Mouse (Mus musculus) thymus, adult 2 months (tissue): ENCODE data around the gene Ovol2. TPM values are rescaled to one million over a fixed set of nuclear protein-coding genes. Genes with fewer than 3 reads are reported as not detected.

Experiments
- DNase-seq: peaks from one replicate; pipeline ENCODE4 v3.0.0; 2021
- H3K27ac ChIP-seq: fragments of 200-500 bp; 2 replicates; pipeline ENCODE4 v1.5.1; 2012; ENCODE audit warnings: low read length, control low read depth; ENCODE audit not compliant: control insufficient read depth, insufficient read depth
- H3K27me3 ChIP-seq: fragments of 200-500 bp; 2 replicates; pipeline ENCODE4 v1.6.1; 2012; ENCODE audit warnings: mild to moderate bottlenecking, low read length, moderate library complexity, mixed read lengths; ENCODE audit not compliant: control insufficient read depth, insufficient read depth
- H3K36me3 ChIP-seq: fragments of 200-500 bp; 2 replicates; pipeline ENCODE4 v1.6.1; 2012; ENCODE audit warnings: mild to moderate bottlenecking, low read length, moderate library complexity; ENCODE audit not compliant: control insufficient read depth, insufficient read depth
- H3K4me1 ChIP-seq: fragments of 200-500 bp; replicated peaks from 2 replicates; pipeline ENCODE4 v1.6.1; 2012; ENCODE audit warnings: low read length; ENCODE audit not compliant: control insufficient read depth, insufficient read depth
- H3K4me3 ChIP-seq: fragments of 200-500 bp; 2 replicates; pipeline ENCODE4 v1.5.1; 2012; ENCODE audit warnings: mild to moderate bottlenecking, low read length, control low read depth, moderate library complexity; ENCODE audit not compliant: control insufficient read depth, insufficient read depth
- CTCF ChIP-seq: fragments of 200-500 bp; IDR thresholded peaks from 2 replicates; pipeline ENCODE4 v1.5.1; 2012; ENCODE audit warnings: mild to moderate bottlenecking, control low read depth, low read length, moderate library complexity, borderline replicate concordance; ENCODE audit not compliant: control insufficient read depth, poor library complexity, insufficient read depth; ENCODE audit errors: extremely low read depth
- POLR2A ChIP-seq: fragments of 200-500 bp; IDR thresholded peaks from 2 replicates; pipeline ENCODE4 v1.6.1; 2012; ENCODE audit warnings: mild to moderate bottlenecking, low read length, control low read depth, moderate library complexity; ENCODE audit not compliant: control insufficient read depth, poor library complexity, insufficient read depth; ENCODE audit errors: extremely low read depth
- WGBS: fragments of 180-500 bp; shearing (Covaris S2); methylation state at CpG from one replicate; pipeline ENCODE4 v1.1.7; 2018; 5-methylcytosine and 5-hydroxymethylcytosine counted together
- polyA plus RNA-seq: library from polyadenylated mRNA; depleted of rRNA; stranded (reverse); fragments of >200 nt; gene quantifications from 2 replicates; pipeline ENCODE4 v1.2.3, GENCODE M21; 2012

The Ovol2 gene
- polyA plus RNA-seq, 1 experiment = 0.93 TPM

GRCm38 (mm10) chr2:144337701-144338100 is 5.8 kb upstream of the Ovol2 start:
- TF ChIP-seq POLR2A (no peak), CTCF (no peak)
- no peak overlapping the region for H3K4me3 ChIP-seq
- no peaks in the 10 kb centered on the region for H3K36me3 ChIP-seq
- WGBS = 32% methylated on average over 8 of the region's 8 CpGs
- peaks cover 7% of the 10 kb centered on the region for H3K27me3 ChIP-seq
- no peak overlapping the region for H3K27ac ChIP-seq
- no peak for DNase-seq
- no peaks in the 10 kb centered on the region for H3K4me1 ChIP-seq

GRCm38 (mm10) chr2:144337230-144337629 is 5.3 kb upstream of the Ovol2 start:
- TF ChIP-seq POLR2A (no peak), CTCF (no peak)
- H3K4me3 ChIP-seq = no peak overlapping the region
- H3K27me3 ChIP-seq = peaks cover 7% of the 10 kb centered on the region
- H3K4me1 ChIP-seq = no peaks in the 10 kb centered on the region
- H3K27ac ChIP-seq = no peak overlapping the region
- WGBS = 20% methylated on average over 3 of the region's 3 CpGs
- no peak for DNase-seq
- no peaks in the 10 kb centered on the region for H3K36me3 ChIP-seq

- Histone ChIP-seq H3K27me3 (peaks cover 25% of the 10 kb centered on the region), H3K36me3 (no peaks in the 10 kb centered on the region), H3K4me3 (no peak overlapping the region), H3K27ac (no peak overlapping the region), H3K4me1 (0 out of 2 replicates have a peak, but pooled peaks cover 6% of the 10 kb centered on the region)
- TF ChIP-seq POLR2A (no peak), CTCF (no peak)
- no peak for DNase-seq
- 14% methylated on average over 28 of the region's 28 CpGs for WGBS
Observed at GRCm38 (mm10) chr2:144333138-144333842, 1.3 kb upstream of the Ovol2 start.

- 12% methylated on average over 9 of the region's 9 CpGs for WGBS
Observed at GRCm38 (mm10) chr2:144332486-144332885, 540 bp upstream of the Ovol2 start.

GRCm38 (mm10) chr2:144330960-144331371 is 980 bp downstream of the Ovol2 start:
- no peak overlapping the region for H3K27ac ChIP-seq
- H3K4me3 ChIP-seq = peak overlapping the region; percentile 15; the same call in 1 of the 2 replicates
- 0 out of 2 replicates have a peak, but pooled peaks cover 6% of the 10 kb centered on the region for H3K4me1 ChIP-seq
- H3K27me3 ChIP-seq = peaks cover 25% of the 10 kb centered on the region
- no peak for TF ChIP-seq POLR2A
- no peak for TF ChIP-seq CTCF
- H3K36me3 ChIP-seq = no peaks in the 10 kb centered on the region
- 1% methylated on average over 50 of the region's 50 CpGs for WGBS
- no peak for DNase-seq

More at GRCm38 (mm10) chr2:144332486-144332885, 540 bp upstream of the Ovol2 start:
- peaks cover 25% of the 10 kb centered on the region for H3K27me3 ChIP-seq
- H3K4me3 ChIP-seq = no peak overlapping the region
- H3K4me1 ChIP-seq = 0 out of 2 replicates have a peak, but pooled peaks cover 6% of the 10 kb centered on the region
- H3K27ac ChIP-seq = no peak overlapping the region
- DNase-seq = no peak
- no peak for TF ChIP-seq POLR2A
- no peak for TF ChIP-seq CTCF
- H3K36me3 ChIP-seq = no peaks in the 10 kb centered on the region

GRCm38 (mm10) chr2:144330352-144330959 is 1.5 kb downstream of the Ovol2 start:
- no peak for DNase-seq
- Histone ChIP-seq H3K4me1 (0 out of 2 replicates have a peak, but pooled peaks cover 6% of the 10 kb centered on the region), H3K4me3 (peak overlapping the region; percentile 15; the same call in 1 of the 2 replicates), H3K36me3 (no peaks in the 10 kb centered on the region), H3K27ac (no peak overlapping the region), H3K27me3 (peaks cover 25% of the 10 kb centered on the region)
- WGBS = 3% methylated on average over 41 of the region's 41 CpGs
- TF ChIP-seq POLR2A (no peak), CTCF (no peak)
